Mouse (Mus musculus) hindbrain, embryonic 13.5 days (tissue): ENCODE data around the gene Gphb5. TPM values are rescaled to one million over a fixed set of nuclear protein-coding genes. Genes with fewer than 3 reads are reported as not detected.
"Not testable (repeated sequence)": the region's sequence is repeated elsewhere in the genome, so short reads cannot be mapped to it uniquely, and the experiment has no call there.

ENCODE experiments used
- ATAC-seq: fragments of 200-750 bp; cut with Nextera tagmentation; 2 replicates; pipeline ENCODE4 v1.8.0; 2017; ENCODE audit warnings: moderate TSS enrichment; ENCODE audit not compliant: low FRiP score
- H3K27ac ChIP-seq: fragments of 300-500 bp; sonication (generic); 2 replicates; pipeline ENCODE4 v1.5.1; 2015; ENCODE audit warnings: inconsistent platforms, mild to moderate bottlenecking, moderate library complexity
- H3K27me3 ChIP-seq: fragments of 300-500 bp; sonication (generic); 2 replicates; pipeline ENCODE4 v1.6.1; 2015; ENCODE audit warnings: mild to moderate bottlenecking, inconsistent platforms
- H3K36me3 ChIP-seq: fragments of 300-500 bp; sonication (generic); 2 replicates; pipeline ENCODE4 v1.6.1; 2015; ENCODE audit warnings: mild to moderate bottlenecking, inconsistent platforms
- H3K4me1 ChIP-seq: fragments of 300-500 bp; sonication (generic); replicated peaks from 2 replicates; pipeline ENCODE4 v1.6.1; 2015; ENCODE audit warnings: inconsistent platforms
- H3K4me2 ChIP-seq: fragments of 300-500 bp; sonication (generic); 2 replicates; pipeline ENCODE4 v1.6.1; 2015; ENCODE audit warnings: inconsistent platforms, mild to moderate bottlenecking, moderate library complexity
- H3K4me3 ChIP-seq: fragments of 300-500 bp; sonication (generic); 2 replicates; pipeline ENCODE4 v1.5.1; 2015; ENCODE audit warnings: mild to moderate bottlenecking, inconsistent platforms
- H3K9ac ChIP-seq: fragments of 300-500 bp; sonication (generic); 2 replicates; pipeline ENCODE4 v1.6.1; 2015; ENCODE audit warnings: mild to moderate bottlenecking, inconsistent platforms
- H3K9me3 ChIP-seq: fragments of 300-500 bp; sonication (generic); 2 replicates; pipeline ENCODE4 v1.6.1; 2016; ENCODE audit warnings: inconsistent platforms
- WGBS: fragments of 180-500 bp; shearing (Covaris S2); methylation state at CpG from one replicate; pipeline ENCODE4 v1.1.7; 2015; 5-methylcytosine and 5-hydroxymethylcytosine counted together
- polyA plus RNA-seq: library from polyadenylated mRNA; unstranded; fragments of >200 nt; fragmentation: Nextera tagmentation; extraction: Ambion mirVana; gene quantifications from 2 replicates; pipeline ENCODE4 v1.2.1, GENCODE M21; 2015

Gphb5 gene
- not detected in 2 replicates for polyA plus RNA-seq

DNA sequence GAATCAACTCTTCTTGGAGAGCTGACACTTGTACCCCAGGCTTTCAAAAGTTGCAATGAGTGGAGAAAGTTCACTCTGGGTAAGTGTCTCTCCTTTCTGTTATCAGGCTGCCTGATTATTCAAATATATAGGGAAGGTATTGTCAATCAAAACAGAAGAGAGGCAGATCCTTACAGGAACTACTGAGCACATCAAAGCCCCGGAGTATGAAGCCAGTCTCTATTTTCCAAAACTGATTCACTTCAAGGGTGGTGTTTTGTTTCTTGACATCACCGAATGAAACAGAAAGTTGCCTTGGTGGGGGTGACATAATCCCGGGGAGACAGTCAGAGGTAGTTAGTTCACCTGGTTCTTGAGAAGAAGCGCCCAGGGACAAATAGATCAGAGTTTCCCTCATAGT lies at the start of gene Gphb5:
Gene Gphb5 (minus strand): TSS at position 101 of the 400 bp plus-strand sequence.
- Histone ChIP-seq H3K4me2 (no peak within 1 kb of the TSS), H3K9ac (no peak within 1 kb of the TSS), H3K27ac (no peak within 1 kb of the TSS), H3K36me3 (no peaks in the 10 kb centered on the region), H3K27me3 (no peaks in the 10 kb centered on the region), H3K4me1 (no peaks in the 10 kb centered on the region), H3K4me3 (no peak within 1 kb of the TSS), H3K9me3 (no peaks in the 10 kb centered on the region)
- whole genome bisulfite sequencing = 92% methylated on average over 4 of the region's 4 CpGs
- no peak for ATAC-seq

DNA sequence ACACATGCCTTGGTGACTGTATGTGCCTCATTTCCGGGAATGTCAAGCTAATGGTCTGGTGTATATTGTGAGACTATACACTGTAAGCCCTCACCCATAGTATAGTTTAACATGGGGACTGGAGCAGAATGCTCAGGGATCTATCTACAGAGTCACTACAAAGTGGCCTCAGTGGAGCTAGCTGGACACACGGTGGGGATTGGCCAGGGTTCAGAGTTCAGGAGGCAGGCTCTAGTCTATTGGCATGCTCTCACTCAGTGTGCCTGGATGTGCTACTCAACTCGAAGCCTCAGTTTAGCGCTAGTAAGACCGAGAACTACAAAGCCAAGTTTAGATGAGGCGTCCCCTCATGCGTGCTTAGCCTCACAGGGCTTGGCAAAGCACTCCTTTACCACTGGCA lies 49.6 kb upstream of the Gphb5 start:
- Histone ChIP-seq H3K4me3 (no peak overlapping the region), H3K4me1 (peaks cover 3% of the 10 kb centered on the region; the same call in 1 of the 2 replicates), H3K9ac (no peak overlapping the region), H3K4me2 (no peak overlapping the region), H3K27ac (no peak overlapping the region), H3K36me3 (peaks cover 57% of the 10 kb centered on the region), H3K27me3 (no peaks in the 10 kb centered on the region), H3K9me3 (no peaks in the 10 kb centered on the region)
- 92% methylated on average over 7 of the region's 7 CpGs for WGBS
- no peak for ATAC-seq

DNA sequence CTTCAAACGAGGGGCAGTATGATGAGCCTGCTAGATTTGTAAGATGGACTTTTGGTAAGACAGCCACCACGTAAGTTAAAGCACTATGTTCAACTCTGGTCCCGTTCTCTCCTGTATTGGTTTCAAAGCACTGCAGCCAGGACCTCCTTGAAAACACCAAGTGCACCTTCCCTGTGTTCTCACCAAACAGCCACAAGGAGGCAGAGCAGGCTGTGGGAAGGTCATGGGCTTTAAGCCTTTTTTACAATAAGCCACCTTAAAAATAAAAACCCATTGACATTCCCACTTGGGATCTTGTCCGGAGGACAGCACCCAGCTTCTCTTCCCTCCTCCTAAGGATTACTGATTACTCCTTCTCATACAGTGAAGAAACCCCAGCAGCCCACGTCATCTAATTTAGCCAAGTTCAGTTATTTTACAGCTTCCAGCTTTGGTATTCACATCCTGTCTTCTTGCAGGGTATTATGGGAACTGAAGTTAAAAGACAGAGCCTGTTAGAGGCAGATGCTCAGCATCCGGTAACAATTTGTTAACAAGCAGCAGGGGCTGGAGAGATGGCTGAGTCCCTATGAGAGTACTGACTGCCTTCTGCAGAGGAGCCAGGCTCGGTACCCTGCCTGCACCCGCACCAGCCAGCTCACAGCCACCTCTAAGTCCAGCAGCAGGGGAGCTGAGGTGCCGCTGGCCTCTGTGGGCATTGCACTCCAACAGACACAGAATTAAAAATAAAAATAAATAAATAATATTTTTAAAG lies 47.6 kb upstream of the Gphb5 start:
- no peaks in the 10 kb centered on the region for H3K4me1 ChIP-seq
- H3K27me3 ChIP-seq = no peaks in the 10 kb centered on the region
- 86% methylated on average over 9 of the region's 9 CpGs for WGBS
- H3K9ac ChIP-seq = no peak overlapping the region
- no peak overlapping the region for H3K4me2 ChIP-seq
- H3K36me3 ChIP-seq = peaks cover 72% of the 10 kb centered on the region
- H3K27ac ChIP-seq = no peak overlapping the region
- no peaks in the 10 kb centered on the region for H3K9me3 ChIP-seq
- no peak overlapping the region for H3K4me3 ChIP-seq
- ATAC-seq = no peak

DNA sequence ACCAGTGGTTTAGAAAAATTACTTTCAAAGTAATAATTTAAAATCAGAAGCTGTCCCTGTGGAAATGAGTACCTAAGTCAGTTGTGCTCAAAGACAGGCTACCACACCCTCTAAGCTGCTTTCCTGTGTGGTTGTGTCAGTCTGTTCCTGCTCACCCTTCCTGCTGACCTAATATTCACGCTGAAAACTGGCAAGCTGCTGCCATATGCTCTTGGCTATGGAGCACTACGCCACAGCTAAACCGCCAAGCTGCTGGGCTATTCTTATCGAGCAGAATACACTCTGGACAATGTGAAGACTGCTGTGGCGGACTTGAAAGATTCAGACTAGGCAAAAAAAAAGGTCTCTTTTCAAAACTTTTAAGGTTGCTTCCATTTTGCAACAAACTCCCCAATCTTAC lies 44.0 kb upstream of the Gphb5 start:
- no peak overlapping the region for H3K27ac ChIP-seq
- H3K4me3 ChIP-seq = no peak overlapping the region
- H3K4me2 ChIP-seq = no peak overlapping the region
- H3K9ac ChIP-seq = no peak overlapping the region
- H3K4me1 ChIP-seq = no peaks in the 10 kb centered on the region
- no peaks in the 10 kb centered on the region for H3K9me3 ChIP-seq
- 91% methylated on average over 5 of the region's 5 CpGs for WGBS
- H3K36me3 ChIP-seq = peaks cover 74% of the 10 kb centered on the region
- no peak for ATAC-seq
- H3K27me3 ChIP-seq = no peaks in the 10 kb centered on the region

DNA sequence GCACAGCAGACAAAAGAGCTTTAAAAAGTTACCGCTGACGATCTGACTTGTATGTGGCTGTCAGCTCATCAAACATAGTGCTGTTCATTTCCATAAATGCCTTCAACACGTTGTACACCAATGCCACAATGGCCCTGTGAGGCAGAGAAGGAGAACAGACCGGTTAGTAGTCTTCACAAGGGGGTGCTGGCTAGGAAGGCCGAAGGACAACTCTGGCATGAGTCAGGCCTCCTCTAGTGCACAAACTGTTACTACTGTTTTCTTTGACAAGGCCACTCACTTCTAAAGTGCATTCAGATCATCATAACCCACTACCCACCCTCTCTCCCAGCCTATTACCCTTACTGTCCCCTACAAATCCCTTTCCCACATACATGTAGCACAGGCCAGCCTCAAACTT lies 43.1 kb upstream of the Gphb5 start:
- Histone ChIP-seq H3K27me3 (no peaks in the 10 kb centered on the region), H3K4me3 (no peak overlapping the region), H3K27ac (no peak overlapping the region), H3K4me1 (no peaks in the 10 kb centered on the region), H3K36me3 (peaks cover 65% of the 10 kb centered on the region), H3K4me2 (no peak overlapping the region), H3K9me3 (no peaks in the 10 kb centered on the region), H3K9ac (no peak overlapping the region)
- ATAC-seq = no peak
- WGBS = 83% methylated on average over 5 of the region's 5 CpGs

DNA sequence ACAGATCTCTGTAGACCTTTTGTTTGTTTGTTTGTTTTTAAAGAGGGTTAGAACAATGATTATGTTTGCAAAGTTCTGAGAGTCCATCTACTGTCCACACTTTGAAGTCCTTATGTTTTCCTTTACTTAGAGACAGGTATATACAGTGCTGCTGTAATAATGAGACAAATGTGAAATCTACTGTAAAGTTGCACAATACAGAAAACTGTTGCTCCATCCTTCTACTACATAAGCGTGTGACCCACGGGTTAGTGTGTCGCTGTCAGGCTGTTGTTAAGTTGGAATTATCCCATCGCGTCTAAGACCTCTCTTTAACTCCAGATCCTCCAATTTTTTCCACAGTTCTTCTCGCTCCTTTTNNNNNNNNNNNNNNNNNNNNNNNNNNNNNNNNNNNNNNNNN lies 36.9 kb upstream of the Gphb5 start:
- H3K9me3 ChIP-seq = no peaks in the 10 kb centered on the region
- H3K36me3 ChIP-seq = peaks cover 54% of the 10 kb centered on the region
- no peaks in the 10 kb centered on the region for H3K27me3 ChIP-seq
- H3K9ac ChIP-seq = no peak overlapping the region
- H3K27ac ChIP-seq = no peak overlapping the region
- WGBS = 97% methylated on average over 6 of the region's 6 CpGs
- H3K4me3 ChIP-seq = no peak overlapping the region
- no peak overlapping the region for H3K4me2 ChIP-seq
- H3K4me1 ChIP-seq = no peaks in the 10 kb centered on the region
- ATAC-seq = no peak

DNA sequence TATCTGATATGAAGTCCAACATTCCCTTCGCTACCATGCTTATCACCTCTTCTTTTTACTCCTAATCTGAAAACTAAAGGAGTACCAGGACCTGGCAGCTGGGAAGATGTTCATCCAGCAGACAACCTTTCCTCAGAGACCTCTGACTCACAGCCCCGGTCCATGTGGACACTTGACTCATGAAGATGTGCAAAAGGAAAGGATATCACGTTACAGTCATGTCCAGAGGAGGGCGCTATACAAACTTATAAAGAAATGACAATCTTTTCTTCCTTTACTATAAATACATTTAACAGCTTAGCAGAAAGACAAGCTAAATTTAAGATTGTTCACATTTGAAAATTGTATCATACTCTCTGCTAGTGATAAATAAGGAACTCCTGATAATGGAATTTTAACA lies 36.4 kb upstream of the Gphb5 start:
- 81% methylated on average over 4 of the region's 4 CpGs for WGBS
- no peak for ATAC-seq
- H3K36me3 ChIP-seq = peaks cover 51% of the 10 kb centered on the region
- H3K4me3 ChIP-seq = no peak overlapping the region
- H3K4me2 ChIP-seq = no peak overlapping the region
- H3K4me1 ChIP-seq = no peaks in the 10 kb centered on the region
- no peaks in the 10 kb centered on the region for H3K27me3 ChIP-seq
- H3K9ac ChIP-seq = no peak overlapping the region
- H3K27ac ChIP-seq = no peak overlapping the region
- no peaks in the 10 kb centered on the region for H3K9me3 ChIP-seq

DNA sequence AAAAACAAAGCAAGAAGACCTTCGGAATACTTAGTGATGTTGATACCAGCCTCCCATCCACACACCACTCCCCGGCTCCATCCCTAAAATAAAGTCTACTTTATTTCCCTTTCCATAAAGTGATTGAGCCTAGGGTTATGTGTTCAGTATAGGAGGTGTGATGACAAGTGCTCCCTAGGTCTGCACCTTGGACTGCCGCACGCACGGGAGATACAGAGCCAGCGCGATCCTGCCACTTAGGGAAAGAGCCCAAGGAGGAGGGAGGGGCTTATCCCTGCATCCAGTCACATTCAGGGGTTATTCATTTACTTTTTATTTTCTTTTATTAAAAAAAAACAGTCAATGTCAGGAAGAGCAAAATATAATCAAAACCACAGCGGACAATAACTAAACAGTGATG lies 34.0 kb upstream of the Gphb5 start:
- Histone ChIP-seq H3K4me3 (no peak overlapping the region), H3K9ac (no peak overlapping the region), H3K36me3 (peaks cover 41% of the 10 kb centered on the region), H3K9me3 (no peaks in the 10 kb centered on the region), H3K27me3 (no peaks in the 10 kb centered on the region), H3K4me2 (no peak overlapping the region), H3K4me1 (no peaks in the 10 kb centered on the region), H3K27ac (no peak overlapping the region)
- WGBS = 97% methylated on average over 8 of the region's 8 CpGs
- no peak for ATAC-seq

DNA sequence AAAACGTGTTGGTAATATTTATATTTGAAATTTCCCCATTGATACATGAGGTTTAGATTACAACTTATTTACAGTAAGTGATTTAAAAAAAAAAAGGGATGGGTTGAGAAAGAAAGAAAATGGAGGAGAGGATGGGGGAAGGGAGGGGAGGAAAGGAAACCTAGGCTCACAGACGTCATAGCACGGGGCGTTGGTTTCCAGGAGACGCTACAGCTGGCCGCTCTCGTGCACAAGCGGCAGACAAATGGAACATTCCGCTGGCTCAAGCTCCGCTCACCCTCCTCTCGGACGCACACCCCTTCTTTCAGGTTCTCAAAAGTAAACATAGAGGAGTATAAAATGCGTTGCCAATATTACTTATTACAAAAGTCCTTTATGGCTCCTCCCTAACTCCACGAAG lies 33.4 kb upstream of the Gphb5 start:
- Histone ChIP-seq H3K27me3 (no peaks in the 10 kb centered on the region), H3K9ac (no peak overlapping the region), H3K36me3 (peaks cover 41% of the 10 kb centered on the region), H3K27ac (no peak overlapping the region), H3K4me2 (no peak overlapping the region), H3K9me3 (no peaks in the 10 kb centered on the region), H3K4me3 (no peak overlapping the region), H3K4me1 (no peaks in the 10 kb centered on the region)
- WGBS = 77% methylated on average over 14 of the region's 14 CpGs
- ATAC-seq = no peak

DNA sequence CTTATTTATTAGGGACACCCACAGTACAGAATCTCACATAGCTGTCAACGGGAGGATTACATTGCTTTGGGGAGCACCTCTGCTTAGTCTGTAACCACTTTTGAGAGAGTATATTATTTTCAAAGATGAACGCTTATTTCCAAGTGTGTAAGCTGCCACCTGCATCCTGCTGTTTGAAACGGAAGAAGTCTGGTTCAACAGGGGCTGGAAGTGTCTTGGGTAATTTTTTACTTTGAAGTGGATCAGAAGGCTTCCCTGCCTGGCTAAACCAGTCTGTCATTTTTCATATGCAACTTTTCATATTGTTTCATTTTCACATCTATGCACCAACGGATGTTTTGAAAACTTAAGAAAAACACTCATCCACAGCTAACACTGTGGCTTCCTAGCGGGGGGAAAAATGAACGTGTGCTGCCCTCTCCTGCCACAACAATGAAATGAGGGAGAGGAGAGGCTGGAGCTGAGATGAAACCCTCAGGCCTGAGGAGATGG lies 32.9 kb upstream of the Gphb5 start:
- H3K9me3 ChIP-seq = no peaks in the 10 kb centered on the region
- H3K4me3 ChIP-seq = no peak overlapping the region
- no peaks in the 10 kb centered on the region for H3K4me1 ChIP-seq
- no peak overlapping the region for H3K27ac ChIP-seq
- H3K4me2 ChIP-seq = no peak overlapping the region
- H3K9ac ChIP-seq = no peak overlapping the region
- WGBS = 69% methylated on average over 6 of the region's 6 CpGs
- no peaks in the 10 kb centered on the region for H3K27me3 ChIP-seq
- H3K36me3 ChIP-seq = peaks cover 41% of the 10 kb centered on the region
- 0 out of 2 replicates have a peak, but pooled peaks have one; percentile 52 for ATAC-seq

DNA sequence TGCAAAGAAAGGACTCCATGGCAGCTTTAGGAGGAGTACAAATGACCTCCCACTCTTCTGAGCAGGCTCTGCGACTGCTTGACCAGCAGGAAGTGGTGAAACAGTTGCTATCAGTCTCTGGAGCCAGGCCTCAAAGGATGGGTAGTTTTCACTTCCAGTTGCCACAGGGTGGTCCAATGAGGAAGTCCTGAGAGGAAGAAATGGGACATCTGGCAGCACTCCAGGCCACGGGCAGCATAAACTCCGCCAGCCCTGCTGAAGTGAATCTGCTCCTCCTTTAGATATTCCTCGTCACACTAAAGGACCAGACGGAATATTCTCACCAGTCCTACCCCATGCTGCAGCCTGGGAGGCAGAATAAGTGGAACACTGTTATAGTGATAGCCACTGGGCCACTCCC lies 32.3 kb upstream of the Gphb5 start:
- ATAC-seq = no peak
- no peak overlapping the region for H3K4me3 ChIP-seq
- WGBS = 89% methylated on average over 5 of the region's 5 CpGs

DNA sequence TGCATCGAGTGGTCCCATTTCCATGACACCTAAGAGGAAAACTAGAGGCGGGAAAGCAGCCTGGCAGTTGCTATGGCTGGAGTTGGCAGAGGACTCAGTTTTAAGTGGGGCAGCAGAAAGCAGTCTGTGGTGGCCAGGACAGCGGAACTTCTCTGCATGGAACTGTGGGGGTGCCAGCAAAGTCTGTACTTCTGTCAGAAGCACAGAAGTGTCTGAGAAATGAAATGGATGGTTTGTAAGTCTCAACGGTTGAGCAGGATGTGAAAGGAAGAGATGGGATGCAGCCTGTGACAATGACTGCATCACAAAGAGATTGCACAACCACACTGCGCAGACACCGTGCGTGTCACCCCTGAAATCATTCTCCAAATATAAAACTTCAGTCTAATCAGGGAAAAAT lies 29.7 kb upstream of the Gphb5 start:
- Histone ChIP-seq H3K27ac (no peak overlapping the region), H3K4me1 (no peaks in the 10 kb centered on the region), H3K4me3 (no peak overlapping the region), H3K9me3 (no peaks in the 10 kb centered on the region), H3K27me3 (no peaks in the 10 kb centered on the region), H3K9ac (no peak overlapping the region), H3K36me3 (peaks cover 19% of the 10 kb centered on the region), H3K4me2 (no peak overlapping the region)
- 92% methylated on average over 7 of the region's 7 CpGs for WGBS
- no peak for ATAC-seq

More for the DNA sequence above, 32.3 kb upstream of the Gphb5 start:
- Histone ChIP-seq H3K27me3 (no peaks in the 10 kb centered on the region), H3K4me2 (no peak overlapping the region), H3K4me1 (no peaks in the 10 kb centered on the region), H3K27ac (no peak overlapping the region), H3K9ac (no peak overlapping the region), H3K9me3 (no peaks in the 10 kb centered on the region), H3K36me3 (peaks cover 41% of the 10 kb centered on the region)

DNA sequence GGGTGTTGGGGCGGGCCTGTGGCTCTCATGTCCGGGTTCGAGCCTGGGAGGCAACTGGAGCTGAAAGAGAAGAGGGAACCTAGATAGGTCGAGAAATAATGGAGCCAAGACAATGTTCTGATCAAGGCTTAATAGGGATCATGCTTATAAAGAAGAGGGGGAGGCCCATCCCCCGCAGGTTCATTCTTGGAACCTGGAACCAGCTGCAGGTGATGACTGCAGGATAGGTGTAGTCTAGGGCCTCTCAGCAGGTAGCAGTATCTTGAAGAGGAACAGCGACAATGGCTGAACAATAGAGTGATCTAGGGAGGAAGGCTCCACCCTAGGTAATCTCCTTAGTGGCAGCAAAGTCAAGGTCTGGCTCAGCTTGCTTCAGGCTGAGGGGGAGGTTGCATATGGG lies 15.8 kb upstream of the Gphb5 start:
- H3K4me1 ChIP-seq = not testable (repeated sequence)

More for the DNA sequence above, 15.8 kb upstream of the Gphb5 start:
- not testable (repeated sequence) for H3K4me3 ChIP-seq, H3K4me2 ChIP-seq, H3K9ac ChIP-seq, H3K36me3 ChIP-seq, H3K27ac ChIP-seq, ATAC-seq, H3K27me3 ChIP-seq, H3K9me3 ChIP-seq
- WGBS = 86% methylated on average over 6 of the region's 6 CpGs
